Mouse (Mus musculus) thymus, adult 2 months (tissue): Measurements from ENCODE around the gene Plekhj1.

Experiments
- CTCF ChIP-seq: fragments of 200-500 bp; IDR thresholded peaks from 2 replicates; pipeline ENCODE4 v1.5.1; 2012; ENCODE audit warnings: mild to moderate bottlenecking, control low read depth, low read length, moderate library complexity, borderline replicate concordance; ENCODE audit not compliant: control insufficient read depth, poor library complexity, insufficient read depth; ENCODE audit errors: extremely low read depth
- POLR2A ChIP-seq: fragments of 200-500 bp; IDR thresholded peaks from 2 replicates; pipeline ENCODE4 v1.6.1; 2012; ENCODE audit warnings: mild to moderate bottlenecking, low read length, control low read depth, moderate library complexity; ENCODE audit not compliant: control insufficient read depth, poor library complexity, insufficient read depth; ENCODE audit errors: extremely low read depth

GRCm38 (mm10) chr10:80787517-80787916 is 10.9 kb downstream of the Plekhj1 start:
- no peak for TF ChIP-seq POLR2A
- no peak for TF ChIP-seq CTCF
